Mouse (Mus musculus): ENCODE data around the gene Ror2.
"Not testable (repeated sequence)": the region's sequence is repeated elsewhere in the genome, so short reads cannot be mapped to it uniquely, and the experiment has no call there.

Ror2 gene

GRCm38 (mm10) chr13:53285756-53286361 lies at the start of gene Ror2:
Gene Ror2, minus strand, starts transcription at chr13:53286124.
- DNase-seq, result peak; percentile 94

- DNase-seq, result no peak
Observed at GRCm38 (mm10) chr13:53333769-53334168, 47.8 kb upstream of the Ror2 start.

GRCm38 (mm10) chr13:53330246-53330645 lies 44.3 kb upstream of the Ror2 start:
- no peak for DNase-seq

- no peak for DNase-seq
Observed at GRCm38 (mm10) chr13:53325531-53325930, 39.6 kb upstream of the Ror2 start.

GRCm38 (mm10) chr13:53323661-53324060 lies 37.7 kb upstream of the Ror2 start:
- no peak for DNase-seq

GRCm38 (mm10) chr13:53320899-53321298 lies 35.0 kb upstream of the Ror2 start:
- peak; percentile 74 for DNase-seq

GRCm38 (mm10) chr13:53316515-53317295 lies 30.8 kb upstream of the Ror2 start:
- DNase-seq, result no peak

GRCm38 (mm10) chr13:53315757-53316156 lies 29.8 kb upstream of the Ror2 start:
- DNase-seq, result not testable (repeated sequence)

GRCm38 (mm10) chr13:53310442-53310841 lies 24.5 kb upstream of the Ror2 start:
- DNase-seq, result no peak

- DNase-seq, result peak; percentile 93
Observed at GRCm38 (mm10) chr13:53309661-53310160, 23.8 kb upstream of the Ror2 start.

GRCm38 (mm10) chr13:53309148-53309547 lies 23.2 kb upstream of the Ror2 start:
- peak; percentile 57 for DNase-seq

- no peak for DNase-seq
Observed at GRCm38 (mm10) chr13:53306836-53307235, 20.9 kb upstream of the Ror2 start.

- no peak for DNase-seq
Observed at GRCm38 (mm10) chr13:53305256-53305655, 19.3 kb upstream of the Ror2 start.

- no peak for DNase-seq
Observed at GRCm38 (mm10) chr13:53302688-53303087, 16.8 kb upstream of the Ror2 start.

- DNase-seq, result peak; percentile 72
Observed at GRCm38 (mm10) chr13:53293065-53293464, 7.1 kb upstream of the Ror2 start.

GRCm38 (mm10) chr13:53292244-53292643 lies 6.3 kb upstream of the Ror2 start:
- DNase-seq, result no peak

GRCm38 (mm10) chr13:53285261-53285755 lies 616 bp downstream of the Ror2 start:
- DNase-seq, result peak; percentile 79

- peak; percentile 55 for DNase-seq
Observed at GRCm38 (mm10) chr13:53284740-53285191, 1.2 kb downstream of the Ror2 start.

- no peak for DNase-seq
Observed at GRCm38 (mm10) chr13:53281604-53282396, 4.1 kb downstream of the Ror2 start.

- DNase-seq, result no peak
Observed at GRCm38 (mm10) chr13:53278908-53279307, 7.0 kb downstream of the Ror2 start.

- DNase-seq, result peak; percentile 49
Observed at GRCm38 (mm10) chr13:53276381-53276780, 9.5 kb downstream of the Ror2 start.

GRCm38 (mm10) chr13:53275778-53276177 lies 10.1 kb downstream of the Ror2 start:
- DNase-seq, result no peak

- no peak for DNase-seq
Observed at GRCm38 (mm10) chr13:53274771-53275170, 11.2 kb downstream of the Ror2 start.

All from embryo, embryonic 11 days (tissue).